Mouse (Mus musculus): ENCODE results near the gene Cabin1.

GRCm38 (mm10) chr10:75654053-75654452, 110.1 kb downstream of the Cabin1 start:
- TF ChIP-seq POLR2A (IDR thresholded peaks at IDR 0.05; ENCODE audit: insufficient read length, low read depth) (no peak), TCF12 (IDR thresholded peaks at IDR 0.05; ENCODE audit: insufficient read depth, poor library complexity, severe bottlenecking) (no peak), MYOG (IDR thresholded peaks at IDR 0.05; ENCODE audit: control insufficient read depth in 1 of 3, insufficient read depth in 1 of 3, insufficient read length in 2 of 3, low read depth in 2 of 3) (no peak), MAX (IDR thresholded peaks at IDR 0.05; ENCODE audit: low read depth) (no peak), REST (IDR thresholded peaks at IDR 0.05; ENCODE audit: insufficient read depth, insufficient read length) (no peak), POLR2AphosphoS2 (IDR thresholded peaks at IDR 0.05; ENCODE audit: insufficient read length, low read depth) (no peak), TCF3 (IDR thresholded peaks at IDR 0.05; ENCODE audit: insufficient read length, low read depth) (no peak)
